In the genomic region with DNA sequence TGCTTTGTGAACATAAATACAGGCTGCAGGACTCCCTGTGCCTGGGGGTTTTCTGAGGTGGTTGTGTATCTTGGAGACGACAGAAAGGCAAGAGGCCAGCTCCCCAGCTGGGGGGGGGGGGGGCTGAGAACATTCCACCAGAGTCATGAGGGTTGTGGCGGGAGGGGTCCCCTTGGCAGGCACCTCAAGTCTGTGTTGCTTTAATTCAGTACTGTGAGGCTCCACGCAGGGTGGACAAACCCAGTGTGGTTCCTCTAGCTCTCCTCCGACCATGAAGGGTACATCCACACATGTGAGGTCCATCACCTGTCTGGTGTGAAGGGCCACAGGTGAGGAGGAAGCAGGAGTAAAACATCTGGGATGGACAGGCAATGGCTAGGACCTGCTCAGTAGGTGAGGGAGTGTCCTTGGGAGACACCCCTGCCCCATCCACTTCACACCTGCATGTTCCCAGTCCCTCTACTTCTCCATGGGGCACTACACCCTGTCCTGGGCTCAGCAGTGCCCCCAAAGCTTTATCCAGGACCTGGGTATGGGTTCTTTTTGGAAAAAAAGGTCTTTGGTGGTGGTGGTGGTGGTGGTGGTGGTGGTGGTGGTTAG, we compare ENCODE assay signal across 34 mouse cellular contexts. TPM values are rescaled to one million over a fixed set of nuclear protein-coding genes. Genes with fewer than 3 reads are reported as not detected.
DNase-seq lines count a peak whose midpoint lies in the region; ATAC-seq and TF ChIP-seq lines count a peak whose summit lies in the region.
"Had no signal": no experiment of that assay in that cellular context is flagged by ENCODE, and none has a peak within 500 bp of the region (broad histone marks: within the 10 kb centered on the region; RNA-seq: fewer than 3 reads in every experiment).

No protein-coding gene starts in this region.

- no peaks in the 10 kb centered on the region for H3K36me3 ChIP-seq in hindbrain, embryonic 10.5 days
- no peaks in the 10 kb centered on the region for H3K36me3 ChIP-seq in hindbrain, embryonic 13.5 days
- H3K36me3 ChIP-seq: forebrain, embryonic 12.5 days; heart, embryonic 13.5 days; hindbrain, embryonic 15.5 days; liver, embryonic 15.5 days; lung, embryonic 15.5 days had no signal

- DNase-seq in cerebellum, adult 2 months, result peak in 1 of 2 experiments; percentile 52
- no peak for DNase-seq in hindbrain, embryonic 10.5 days (ENCODE audit: low spot score)
- peak; percentile 71 for DNase-seq in NIH3T3 (ENCODE audit: low read depth)
- DNase-seq in cerebellum, postnatal 14 days, result peak; percentile 52 to 64
- no peak for DNase-seq in gastrocnemius, postnatal 36 days
- DNase-seq in right cerebral cortex, adult 2 months (ENCODE audit: low spot score in 2 of 2), result no peak
- DNase-seq: adrenal gland, postnatal 25 days; gastrocnemius, adult 2 months; kidney, adult 2 months; layer of hippocampus, adult 9-11 months; liver; right cerebral cortex, postnatal 4 days; thymus, adult 18-20 months; thymus, postnatal 36 days had no signal

- WGBS in cerebellum, adult 2 months, result 7% methylated on average over 4 of the region's 4 CpGs
- 79% methylated on average over 4 of the region's 4 CpGs for WGBS in hindbrain, embryonic 10.5 days
- 66% methylated on average over 4 of the region's 4 CpGs for WGBS in hindbrain, embryonic 13.5 days

- TF ChIP-seq POLR2A in cerebellum, adult 2 months (IDR thresholded peaks at IDR 0.05; ENCODE audit: borderline replicate concordance, insufficient read depth, low read length), result no peak

- no peaks in the 10 kb centered on the region for H3K27me3 ChIP-seq in cerebellum, adult 2 months (ENCODE audit: control insufficient read depth, insufficient read depth, low read length)
- H3K27me3 ChIP-seq in hindbrain, embryonic 10.5 days (ENCODE audit: insufficient read depth, poor library complexity, severe bottlenecking), result no peaks in the 10 kb centered on the region
- no peaks in the 10 kb centered on the region for H3K27me3 ChIP-seq in hindbrain, embryonic 13.5 days
- H3K27me3 ChIP-seq: heart, embryonic 13.5 days; hindbrain, embryonic 15.5 days; liver, embryonic 15.5 days; lung, embryonic 15.5 days had no signal

- peak overlapping the region; percentile 98 for H3K27ac ChIP-seq in cerebellum, adult 2 months (ENCODE audit: insufficient read depth, low read length)
- peak overlapping the region; percentile 12; the same call in 1 of the 2 replicates for H3K27ac ChIP-seq in hindbrain, embryonic 10.5 days
- H3K27ac ChIP-seq in hindbrain, embryonic 13.5 days, result no peak overlapping the region
- H3K27ac ChIP-seq: forebrain, embryonic 12.5 days; gastrocnemius, adult 2 months; heart, embryonic 13.5 days; hindbrain, embryonic 15.5 days; kidney, postnatal 0 days; liver, embryonic 15.5 days; lung, embryonic 15.5 days had no signal

- TF ChIP-seq CTCF in cerebellum, adult 2 months (IDR thresholded peaks at IDR 0.05; ENCODE audit: borderline replicate concordance, insufficient read depth, low read depth, low read length), result no peak

- H3K4me2 ChIP-seq in hindbrain, embryonic 13.5 days, result no peak overlapping the region
- H3K4me2 ChIP-seq: forebrain, embryonic 12.5 days; heart, embryonic 13.5 days; hindbrain, embryonic 15.5 days; liver, embryonic 15.5 days; lung, embryonic 15.5 days; midbrain, embryonic 11.5 days had no signal

- H3K4me1 ChIP-seq in cerebellum, adult 2 months (ENCODE audit: control insufficient read depth, insufficient read depth, low read length), result peaks cover 62% of the 10 kb centered on the region
- peaks cover 16% of the 10 kb centered on the region for H3K4me1 ChIP-seq in hindbrain, embryonic 10.5 days (replicated peaks)
- 0 out of 2 replicates have a peak, but pooled peaks cover 12% of the 10 kb centered on the region for H3K4me1 ChIP-seq in hindbrain, embryonic 13.5 days (replicated peaks)
- H3K4me1 ChIP-seq: forebrain, embryonic 12.5 days; hindbrain, embryonic 15.5 days; liver, embryonic 15.5 days had no signal

- ATAC-seq in cerebellum, adult (ENCODE audit: insufficient number of reproducible peaks, low FRiP score, low TSS enrichment), result no peak; the same call in 1 of the 2 replicates
- ATAC-seq in hindbrain, embryonic 13.5 days (ENCODE audit: low FRiP score), result no peak
- ATAC-seq: CD4-positive, CD25-positive, alpha-beta regulatory T cell, adult 4 months had no signal

- H3K9me3 ChIP-seq in hindbrain, embryonic 10.5 days, result 0 out of 2 replicates have a peak, but pooled peaks cover 4% of the 10 kb centered on the region
- no peaks in the 10 kb centered on the region for H3K9me3 ChIP-seq in hindbrain, embryonic 13.5 days
- H3K9me3 ChIP-seq: forebrain, embryonic 12.5 days; heart, embryonic 13.5 days; hindbrain, embryonic 15.5 days; liver, embryonic 15.5 days; lung, embryonic 15.5 days had no signal

- intact Hi-C loops in gastrocnemius, postnatal 36 days (cut with DNase I), result no loop called here

- no peak overlapping the region for H3K4me3 ChIP-seq in cerebellum, adult 2 months (replicated peaks; ENCODE audit: insufficient read depth, low read depth, low read length)
- no peak overlapping the region for H3K4me3 ChIP-seq in hindbrain, embryonic 10.5 days
- no peak overlapping the region for H3K4me3 ChIP-seq in hindbrain, embryonic 13.5 days
- H3K4me3 ChIP-seq: forebrain, embryonic 12.5 days; gastrocnemius, adult 2 months; heart, embryonic 13.5 days; hindbrain, embryonic 15.5 days; liver, embryonic 15.5 days; lung, embryonic 15.5 days had no signal

- no peak overlapping the region for H3K9ac ChIP-seq in hindbrain, embryonic 13.5 days
- H3K9ac ChIP-seq: forebrain, embryonic 12.5 days; heart, embryonic 13.5 days; hindbrain, embryonic 15.5 days; liver, embryonic 15.5 days; lung, embryonic 15.5 days had no signal

RNA-seq across cellular contexts. Expression of a gene that starts 19.9 kb away (rescaled TPM):
- not detected in 2 replicates for polyA plus RNA-seq in cerebellum, adult 2 months (2012; rRNA removed)
- not detected in 2 replicates for polyA plus RNA-seq in hindbrain, embryonic 10.5 days (2016; fragmentation: Nextera tagmentation; extraction: Ambion mirVana)
- polyA plus RNA-seq in hindbrain, embryonic 13.5 days (2015; fragmentation: Nextera tagmentation; extraction: Ambion mirVana), result not detected in 2 replicates
- total RNA-seq in gastrocnemius, postnatal 36 days (2021), result not detected
- total RNA-seq: adrenal gland, postnatal 25 days; common myeloid progenitor, adult 5-6 weeks; gastrocnemius, adult 2 months; granulocyte monocyte progenitor cell, adult 5-6 weeks; heart, postnatal 36 days; left cerebral cortex, postnatal 10 days; megakaryocyte progenitor cell, adult 5-6 weeks; midbrain, postnatal 0 days had no signal
- polyA plus RNA-seq: forebrain, embryonic 12.5 days; heart, embryonic 13.5 days; hindbrain, embryonic 15.5 days; intestine, embryonic 14.5 days; kidney, adult 2 months; kidney, postnatal 0 days; large intestine, adult 2 months; liver, embryonic 15.5 days; lung, embryonic 15.5 days; midbrain, embryonic 11.5 days; midbrain, postnatal 0 days; neural tube, embryonic 14.5 days; stomach, embryonic 14.5 days had no signal

RNA-seq across cellular contexts. Expression of a gene that starts 33.9 kb away (rescaled TPM):
- 24.0 and 30.8 TPM in 2 replicates for polyA plus RNA-seq in cerebellum, adult 2 months (2012; rRNA removed)
- 0.14 and 0.35 TPM in 2 replicates for polyA plus RNA-seq in hindbrain, embryonic 10.5 days (2016; fragmentation: Nextera tagmentation; extraction: Ambion mirVana)
- 2.2 and 2.7 TPM in 2 replicates for polyA plus RNA-seq in hindbrain, embryonic 13.5 days (2015; fragmentation: Nextera tagmentation; extraction: Ambion mirVana)
- total RNA-seq in gastrocnemius, postnatal 36 days (2021), result 1 to 10 TPM; 2.5 to 2.7 TPM
- total RNA-seq: common myeloid progenitor, adult 5-6 weeks; granulocyte monocyte progenitor cell, adult 5-6 weeks; megakaryocyte progenitor cell, adult 5-6 weeks had no signal
- polyA plus RNA-seq: CD4-positive, CD25-positive, alpha-beta regulatory T cell, adult 4 months had no signal

RNA-seq across cellular contexts. Expression of a gene that starts 50.7 kb away (rescaled TPM):
- polyA plus RNA-seq in cerebellum, adult 2 months (2012; rRNA removed), result 24.4 and 29.0 TPM in 2 replicates
- 5.7 and 5.8 TPM in 2 replicates for polyA plus RNA-seq in hindbrain, embryonic 10.5 days (2016; fragmentation: Nextera tagmentation; extraction: Ambion mirVana)
- 3.3 TPM in 2 replicates for polyA plus RNA-seq in hindbrain, embryonic 13.5 days (2015; fragmentation: Nextera tagmentation; extraction: Ambion mirVana)
- total RNA-seq in gastrocnemius, postnatal 36 days (2021), result 1 to 10 TPM; 1.7 to 1.9 TPM

Comparison
In these comparisons a context has a peak if more than half of its experiments do, and no peak if none do; other contexts are left out.
1. DNase-seq: peak in NIH3T3 (single experiment) and cerebellum, postnatal 14 days (2 of 2); none in hindbrain, embryonic 10.5 days (single experiment), gastrocnemius, postnatal 36 days (0 of 2) and right cerebral cortex, adult 2 months (0 of 2).